Mouse (Mus musculus) heart, embryonic 13.5 days (tissue): ENCODE measurements around the gene Osbpl11. TPM values are rescaled to one million over a fixed set of nuclear protein-coding genes. Genes with fewer than 3 reads are reported as not detected.
"Not testable (repeated sequence)": the region's sequence is repeated elsewhere in the genome, so short reads cannot be mapped to it uniquely, and the experiment has no call there.

ENCODE experiments used
- ATAC-seq: fragments of 200-750 bp; cut with Nextera tagmentation; 2 replicates; pipeline ENCODE4 v1.8.0; 2017; ENCODE audit warnings: moderate TSS enrichment; ENCODE audit not compliant: insufficient number of reproducible peaks, low FRiP score, low TSS enrichment; ENCODE audit errors: extremely low read depth
- H3K27ac ChIP-seq: fragments of 300-500 bp; sonication (generic); replicated peaks from 2 replicates; pipeline ENCODE4 v1.5.1; 2015; ENCODE audit warnings: moderate library complexity, mild to moderate bottlenecking, inconsistent platforms
- H3K27me3 ChIP-seq: fragments of 300-500 bp; sonication (generic); replicated peaks from 2 replicates; pipeline ENCODE4 v1.6.1; 2015; ENCODE audit warnings: mild to moderate bottlenecking, inconsistent platforms
- H3K36me3 ChIP-seq: fragments of 300-500 bp; sonication (generic); 2 replicates; pipeline ENCODE4 v1.6.1; 2015; ENCODE audit warnings: mild to moderate bottlenecking, inconsistent platforms
- H3K4me1 ChIP-seq: fragments of 300-500 bp; sonication (generic); 2 replicates; pipeline ENCODE4 v1.6.1; 2015; ENCODE audit warnings: inconsistent platforms
- H3K4me2 ChIP-seq: fragments of 300-500 bp; sonication (generic); 2 replicates; pipeline ENCODE4 v1.6.1; 2015; ENCODE audit warnings: inconsistent platforms, mild to moderate bottlenecking, moderate library complexity
- H3K4me3 ChIP-seq: fragments of 300-500 bp; sonication (generic); 2 replicates; pipeline ENCODE4 v1.5.1; 2015; ENCODE audit warnings: moderate library complexity, mild to moderate bottlenecking, inconsistent platforms
- H3K9ac ChIP-seq: fragments of 300-500 bp; sonication (generic); 2 replicates; pipeline ENCODE4 v1.6.1; 2015; ENCODE audit warnings: inconsistent platforms, mild to moderate bottlenecking, moderate library complexity
- H3K9me3 ChIP-seq: fragments of 300-500 bp; sonication (generic); 2 replicates; pipeline ENCODE4 v1.6.1; 2016; ENCODE audit warnings: inconsistent platforms
- WGBS: fragments of 180-500 bp; shearing (Covaris S2); methylation state at CpG from one replicate; pipeline ENCODE4 v1.1.7; 2015; ENCODE audit warnings: mixed read lengths; 5-methylcytosine and 5-hydroxymethylcytosine counted together
- polyA plus RNA-seq: library from polyadenylated mRNA; unstranded; fragments of >200 nt; fragmentation: Nextera tagmentation; extraction: Ambion mirVana; gene quantifications from 2 replicates; pipeline ENCODE4 v1.2.1, GENCODE M21; 2015

The Osbpl11 gene
- polyA plus RNA-seq, 1 experiment from 2014 or later = 12.7 TPM

GRCm38 (mm10) chr16:33159363-33159762, 25.5 kb upstream of the Osbpl11 start:
- no peak overlapping the region for H3K4me3 ChIP-seq
- no peaks in the 10 kb centered on the region for H3K9me3 ChIP-seq
- H3K27me3 ChIP-seq = no peaks in the 10 kb centered on the region
- peaks cover 10% of the 10 kb centered on the region for H3K4me1 ChIP-seq
- no peaks in the 10 kb centered on the region for H3K36me3 ChIP-seq
- H3K9ac ChIP-seq = no peak overlapping the region
- no peak overlapping the region for H3K27ac ChIP-seq
- no peak overlapping the region for H3K4me2 ChIP-seq
- no peak for ATAC-seq
- 88% methylated on average over 2 of the region's 2 CpGs for WGBS

GRCm38 (mm10) chr16:33163330-33164090, 21.4 kb upstream of the Osbpl11 start:
- Histone ChIP-seq H3K36me3 (no peaks in the 10 kb centered on the region), H3K27ac (peak overlapping the region; percentile 69), H3K4me2 (no peak overlapping the region), H3K9ac (0 out of 2 replicates have a peak overlapping the region, but pooled peaks have one; percentile 37), H3K4me3 (no peak overlapping the region), H3K4me1 (peaks cover 10% of the 10 kb centered on the region), H3K9me3 (no peaks in the 10 kb centered on the region), H3K27me3 (no peaks in the 10 kb centered on the region)
- 54% methylated on average over 13 of the region's 13 CpGs for WGBS
- no peak for ATAC-seq

- H3K9ac ChIP-seq, H3K4me3 ChIP-seq, H3K27ac ChIP-seq, ATAC-seq, H3K4me2 ChIP-seq, H3K27me3 ChIP-seq, H3K9me3 ChIP-seq, H3K36me3 ChIP-seq: not testable (repeated sequence)
- peaks cover 15% of the 10 kb centered on the region for H3K4me1 ChIP-seq
- WGBS = 53% methylated on average over 6 of the region's 6 CpGs
These were observed 18.6 kb upstream of the Osbpl11 start for GRCm38 (mm10) chr16:33166284-33166683.

GRCm38 (mm10) chr16:33167537-33167936, 17.3 kb upstream of the Osbpl11 start:
- H3K4me3 ChIP-seq = no peak overlapping the region
- H3K27me3 ChIP-seq = no peaks in the 10 kb centered on the region
- no peak overlapping the region for H3K4me2 ChIP-seq
- ATAC-seq = no peak
- no peaks in the 10 kb centered on the region for H3K36me3 ChIP-seq
- WGBS = 38% methylated on average over 5 of the region's 5 CpGs
- H3K27ac ChIP-seq = no peak overlapping the region
- peaks cover 15% of the 10 kb centered on the region for H3K4me1 ChIP-seq
- no peaks in the 10 kb centered on the region for H3K9me3 ChIP-seq
- no peak overlapping the region for H3K9ac ChIP-seq

- no peak overlapping the region for H3K4me2 ChIP-seq
- 66% methylated on average over 8 of the region's 8 CpGs for WGBS
- ATAC-seq = no peak
- no peaks in the 10 kb centered on the region for H3K27me3 ChIP-seq
- H3K4me3 ChIP-seq = no peak overlapping the region
- no peak overlapping the region for H3K9ac ChIP-seq
- no peak overlapping the region for H3K27ac ChIP-seq
- peaks cover 5% of the 10 kb centered on the region; the same call in 1 of the 2 replicates for H3K4me1 ChIP-seq
- no peaks in the 10 kb centered on the region for H3K36me3 ChIP-seq
- H3K9me3 ChIP-seq = no peaks in the 10 kb centered on the region
These were observed 15.3 kb upstream of the Osbpl11 start for GRCm38 (mm10) chr16:33169471-33170034.

- no peak overlapping the region for H3K4me3 ChIP-seq
- 67% methylated on average over 9 of the region's 9 CpGs for WGBS
- no peak for ATAC-seq
- no peaks in the 10 kb centered on the region for H3K27me3 ChIP-seq
- peaks cover 5% of the 10 kb centered on the region; the same call in 1 of the 2 replicates for H3K4me1 ChIP-seq
- H3K27ac ChIP-seq = no peak overlapping the region
- H3K9me3 ChIP-seq = no peaks in the 10 kb centered on the region
- H3K36me3 ChIP-seq = no peaks in the 10 kb centered on the region
- no peak overlapping the region for H3K4me2 ChIP-seq
- H3K9ac ChIP-seq = no peak overlapping the region
These were observed 13.9 kb upstream of the Osbpl11 start for GRCm38 (mm10) chr16:33170716-33171587.

GRCm38 (mm10) chr16:33171800-33172199, 13.1 kb upstream of the Osbpl11 start:
- no peak overlapping the region for H3K27ac ChIP-seq
- H3K36me3 ChIP-seq = no peaks in the 10 kb centered on the region
- H3K4me2 ChIP-seq = no peak overlapping the region
- no peak overlapping the region for H3K4me3 ChIP-seq
- peaks cover 5% of the 10 kb centered on the region; the same call in 1 of the 2 replicates for H3K4me1 ChIP-seq
- H3K9me3 ChIP-seq = no peaks in the 10 kb centered on the region
- no peak for ATAC-seq
- H3K27me3 ChIP-seq = no peaks in the 10 kb centered on the region
- 75% methylated on average over 6 of the region's 6 CpGs for WGBS
- no peak overlapping the region for H3K9ac ChIP-seq

GRCm38 (mm10) chr16:33173151-33173550, 11.7 kb upstream of the Osbpl11 start:
- no peak for ATAC-seq
- Histone ChIP-seq H3K9ac (no peak overlapping the region), H3K4me1 (peaks cover 7% of the 10 kb centered on the region), H3K36me3 (no peaks in the 10 kb centered on the region), H3K9me3 (no peaks in the 10 kb centered on the region), H3K4me3 (no peak overlapping the region), H3K27ac (no peak overlapping the region), H3K27me3 (no peaks in the 10 kb centered on the region), H3K4me2 (no peak overlapping the region)
- 66% methylated on average over 5 of the region's 5 CpGs for WGBS

- no peak overlapping the region for H3K4me3 ChIP-seq
- ATAC-seq = no peak
- no peaks in the 10 kb centered on the region for H3K9me3 ChIP-seq
- no peaks in the 10 kb centered on the region for H3K36me3 ChIP-seq
- no peak overlapping the region for H3K4me2 ChIP-seq
- peaks cover 15% of the 10 kb centered on the region for H3K4me1 ChIP-seq
- H3K27ac ChIP-seq = no peak overlapping the region
- H3K27me3 ChIP-seq = no peaks in the 10 kb centered on the region
- no peak overlapping the region for H3K9ac ChIP-seq
These were observed 10.2 kb upstream of the Osbpl11 start for GRCm38 (mm10) chr16:33174695-33175094.

GRCm38 (mm10) chr16:33176831-33177230, 8.0 kb upstream of the Osbpl11 start:
- H3K9ac ChIP-seq, H3K4me3 ChIP-seq, ATAC-seq, H3K27ac ChIP-seq, H3K36me3 ChIP-seq, H3K9me3 ChIP-seq, H3K27me3 ChIP-seq, H3K4me2 ChIP-seq: not testable (repeated sequence)
- H3K4me1 ChIP-seq = peaks cover 10% of the 10 kb centered on the region
- WGBS = 83% methylated on average over 5 of the region's 5 CpGs

- H3K4me3 ChIP-seq = no peak overlapping the region
- H3K36me3 ChIP-seq = no peaks in the 10 kb centered on the region
- WGBS = 85% methylated on average over 4 of the region's 4 CpGs
These were observed 7.1 kb upstream of the Osbpl11 start for GRCm38 (mm10) chr16:33177722-33178121.

More at GRCm38 (mm10) chr16:33177722-33178121, 7.1 kb upstream of the Osbpl11 start:
- H3K4me2 ChIP-seq = no peak overlapping the region
- no peak for ATAC-seq
- no peaks in the 10 kb centered on the region for H3K27me3 ChIP-seq
- H3K4me1 ChIP-seq = peaks cover 10% of the 10 kb centered on the region
- no peak overlapping the region for H3K9ac ChIP-seq
- no peak overlapping the region for H3K27ac ChIP-seq
- H3K9me3 ChIP-seq = no peaks in the 10 kb centered on the region
